Mouse (Mus musculus) left cerebral cortex, adult 11 months (tissue): Measurements from ENCODE around the gene Ephx1.
"Not testable (repeated sequence)": the region's sequence is repeated elsewhere in the genome, so short reads cannot be mapped to it uniquely, and the experiment has no call there.

Experiments
- DNase-seq: peaks from one replicate; pipeline ENCODE4 v3.0.0; 2022; ENCODE audit warnings: low spot score

The Ephx1 gene

GRCm38 (mm10) chr1:180974126-180974746 is 46.5 kb downstream of the Ephx1 start:
- no peak for DNase-seq

DNA sequence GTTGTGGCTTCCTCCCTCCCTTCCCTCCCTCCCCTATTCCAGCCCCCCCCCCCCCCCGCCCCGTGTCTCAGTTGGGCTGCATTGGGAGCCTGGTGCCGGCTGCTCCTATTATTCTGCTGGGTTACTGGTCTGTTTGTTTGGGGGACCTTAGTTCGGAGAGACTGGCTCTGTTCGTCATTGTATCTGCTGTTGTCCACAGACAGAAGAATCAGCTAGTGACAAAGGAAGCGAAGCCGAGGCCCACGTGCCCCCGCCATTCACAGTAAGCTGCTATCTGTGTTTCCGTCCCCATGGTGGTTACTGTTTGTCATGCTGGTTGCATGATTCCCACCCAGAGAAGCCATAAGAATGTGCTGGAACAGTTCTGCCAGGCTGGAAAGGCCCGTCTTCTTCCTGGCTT is 47.8 kb downstream of the Ephx1 start:
- peak; percentile 60 for DNase-seq

GRCm38 (mm10) chr1:180967261-180967660 is 53.4 kb downstream of the Ephx1 start:
- DNase-seq = no peak

DNA sequence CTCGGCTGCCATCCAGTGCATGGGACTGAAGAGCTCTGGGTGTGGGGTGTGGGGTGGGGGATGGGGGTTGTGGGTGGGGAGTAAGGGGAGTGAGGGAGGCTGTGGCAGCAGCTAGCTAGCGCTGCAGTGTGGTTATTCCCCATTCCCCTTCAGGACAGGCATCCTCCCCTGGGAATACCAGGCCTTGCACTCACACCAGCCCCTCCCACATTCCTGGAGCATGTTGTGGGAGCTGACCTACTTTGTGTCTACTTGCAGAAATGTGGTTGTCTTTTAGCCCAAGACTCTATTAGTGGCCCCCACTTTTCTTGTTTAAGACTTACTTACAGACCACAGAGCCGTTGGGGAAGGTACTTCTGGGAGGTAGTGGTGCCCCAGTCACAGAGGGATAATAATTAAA is 54.2 kb downstream of the Ephx1 start:
- no peak for DNase-seq

GRCm38 (mm10) chr1:180965786-180966185 is 54.9 kb downstream of the Ephx1 start:
- DNase-seq = no peak

DNA sequence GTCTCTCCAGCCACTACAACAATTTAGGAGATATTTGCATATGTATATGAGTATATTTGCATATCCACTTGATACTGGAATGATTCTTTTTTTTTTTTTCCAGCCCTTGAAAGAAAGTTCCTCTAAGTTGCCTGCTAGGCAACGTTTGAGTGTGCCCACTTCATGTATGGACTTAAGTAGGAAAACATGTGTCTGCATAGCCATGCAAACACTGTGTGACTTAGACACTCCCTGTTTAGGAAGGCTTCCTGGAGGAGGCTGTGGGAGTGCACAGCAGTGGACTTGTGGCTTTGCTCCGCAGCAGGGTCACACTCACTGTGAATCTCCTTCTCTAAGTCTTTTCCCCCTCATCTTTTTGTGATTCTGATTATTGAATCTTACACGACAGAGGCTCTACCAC is 61.9 kb downstream of the Ephx1 start:
- DNase-seq = no peak

- no peak for DNase-seq
Observed at GRCm38 (mm10) chr1:180957989-180958388, 62.7 kb downstream of the Ephx1 start.

- no peak for DNase-seq
Observed at GRCm38 (mm10) chr1:180956973-180957381, 63.7 kb downstream of the Ephx1 start.

- DNase-seq = no peak
Observed at GRCm38 (mm10) chr1:180956401-180956800, 64.3 kb downstream of the Ephx1 start.

DNA sequence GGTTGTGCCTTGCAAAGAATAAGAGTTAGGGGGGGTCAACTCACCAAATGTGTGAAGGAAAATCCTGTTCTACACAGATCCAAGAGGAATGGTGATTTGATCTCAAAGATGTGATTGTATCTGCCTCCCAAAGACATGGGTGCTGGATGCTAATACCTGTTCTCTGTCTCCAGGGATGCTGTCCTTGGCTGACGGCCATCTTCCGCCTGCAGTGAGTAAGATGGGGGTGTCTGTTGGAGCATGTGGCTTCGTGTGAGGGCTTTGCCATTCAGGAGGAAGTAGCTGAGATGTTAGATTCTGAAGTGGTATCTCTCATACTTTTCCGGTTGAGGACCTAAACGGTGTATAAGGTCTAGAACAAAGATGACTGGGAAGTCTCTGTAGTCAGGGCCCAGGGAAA is 67.9 kb downstream of the Ephx1 start:
- DNase-seq = no peak

GRCm38 (mm10) chr1:180952085-180952746 is 68.5 kb downstream of the Ephx1 start:
- no peak for DNase-seq

DNA sequence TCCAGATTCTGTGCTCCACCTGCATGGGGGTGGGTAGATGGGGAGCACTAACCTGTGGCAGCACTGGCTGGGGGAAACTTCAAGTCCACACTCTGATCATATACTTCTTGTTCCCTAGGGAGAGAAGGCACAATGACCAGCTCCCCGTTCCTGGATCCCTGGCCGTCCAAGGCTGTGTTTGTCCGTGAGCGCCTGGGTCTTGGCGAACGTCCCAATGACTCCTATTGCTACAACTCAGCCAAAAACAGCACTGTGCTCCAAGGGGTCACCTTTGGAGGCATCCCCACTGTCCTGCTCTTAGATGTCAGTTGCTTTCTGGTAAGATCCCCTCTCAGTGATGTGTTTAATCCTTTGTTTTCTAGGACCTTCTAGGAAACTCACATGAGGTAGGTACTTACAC is 74.3 kb downstream of the Ephx1 start:
- DNase-seq = no peak

DNA sequence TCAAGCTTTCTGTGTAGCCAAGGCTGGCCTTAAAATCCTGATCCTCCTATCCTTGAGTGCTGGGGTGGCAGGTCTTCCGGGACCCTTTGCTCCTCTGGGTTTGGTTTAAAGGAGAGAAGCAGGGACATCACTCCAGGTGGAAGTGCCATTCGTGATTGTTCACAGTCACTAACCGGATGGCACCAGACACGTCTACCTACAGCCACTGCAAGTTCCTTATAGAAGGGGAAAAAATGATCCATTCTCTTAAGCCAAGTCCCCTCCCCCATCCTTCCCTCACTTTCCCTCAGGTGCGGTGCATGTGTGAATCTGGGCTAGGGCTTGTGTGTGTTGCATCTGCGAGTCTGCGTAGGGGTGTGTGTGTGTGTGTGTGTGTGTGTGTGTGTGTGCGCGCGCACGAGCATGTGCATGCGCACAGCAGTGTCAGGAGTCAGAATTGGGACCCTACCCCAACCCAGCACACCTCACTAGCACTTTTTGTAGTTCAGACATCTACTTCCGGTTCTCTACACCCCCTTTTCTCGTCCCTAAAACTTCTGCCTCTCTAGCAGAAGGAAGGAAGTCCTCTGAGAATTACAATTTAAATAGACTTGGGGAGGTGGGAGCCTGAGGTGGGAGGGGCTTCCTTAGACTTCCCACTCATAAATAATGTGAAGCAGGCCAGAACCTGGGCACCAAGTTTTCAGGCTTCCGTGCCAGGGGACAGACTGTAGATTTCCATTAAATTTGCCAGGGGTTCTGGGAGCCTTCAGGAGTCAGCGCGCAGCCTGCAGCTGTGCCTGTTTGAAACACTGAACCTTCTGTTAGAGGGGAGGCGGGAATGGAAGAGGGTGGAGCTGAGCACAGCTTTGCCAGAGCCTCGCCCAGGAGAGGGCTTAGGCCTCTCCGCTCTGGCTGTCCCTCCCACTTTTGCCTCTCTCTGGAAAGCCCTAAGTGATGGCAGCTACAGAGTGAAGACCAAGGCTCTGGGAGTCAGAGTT is 75.4 kb downstream of the Ephx1 start:
- DNase-seq = peak; percentile 41

GRCm38 (mm10) chr1:180944553-180944952 is 76.2 kb downstream of the Ephx1 start:
- DNase-seq = no peak

DNA sequence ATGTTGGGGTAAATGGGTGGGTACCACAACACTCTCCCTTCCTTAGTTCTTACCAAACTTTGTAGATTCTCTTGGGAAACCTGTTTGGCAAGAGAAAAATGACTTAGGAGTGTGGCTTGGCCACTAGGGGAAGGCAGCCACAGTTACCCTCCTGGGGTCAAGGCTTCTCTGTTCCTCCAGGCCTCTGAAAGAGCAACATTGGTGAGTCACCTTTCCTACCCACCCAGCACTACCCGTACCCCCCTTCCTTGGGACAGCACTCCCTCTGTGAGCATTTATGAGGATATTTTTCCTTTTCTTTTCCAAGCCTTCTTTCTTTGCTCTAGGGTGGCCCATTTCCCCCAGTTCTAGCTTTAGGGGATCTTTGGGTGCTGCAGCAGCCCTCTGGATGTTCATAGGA is 76.8 kb downstream of the Ephx1 start:
- no peak for DNase-seq

GRCm38 (mm10) chr1:180943032-180943644 is 77.6 kb downstream of the Ephx1 start:
- DNase-seq = no peak

GRCm38 (mm10) chr1:180942166-180943031 is 78.3 kb downstream of the Ephx1 start, which contains the start of gene Tmem63a:
Gene Tmem63a, plus strand, starts transcription at chr1:180942344.
- no peak for DNase-seq

DNA sequence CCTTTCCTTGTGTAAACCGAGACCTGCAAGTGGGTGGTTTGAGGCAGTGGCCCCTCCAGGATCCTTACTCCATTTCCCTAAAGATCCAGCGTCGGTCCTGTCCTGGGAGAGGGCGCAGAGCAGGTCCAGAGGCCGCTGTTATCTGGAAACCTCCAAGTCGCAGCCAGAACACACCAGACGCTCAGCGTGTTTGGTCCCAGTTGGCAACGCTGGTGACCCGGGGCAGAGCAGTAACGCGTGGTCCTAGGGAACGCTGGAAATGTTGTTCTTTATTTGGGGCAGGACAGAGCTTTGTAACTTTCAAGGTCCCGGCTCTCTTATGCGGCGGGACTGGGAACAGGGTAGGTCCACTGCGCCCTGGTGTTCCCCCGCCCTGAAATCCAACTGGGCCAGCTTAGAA is 79.0 kb downstream of the Ephx1 start:
- DNase-seq = no peak

- DNase-seq = no peak
Observed at GRCm38 (mm10) chr1:180940776-180941460, 79.8 kb downstream of the Ephx1 start.

DNA sequence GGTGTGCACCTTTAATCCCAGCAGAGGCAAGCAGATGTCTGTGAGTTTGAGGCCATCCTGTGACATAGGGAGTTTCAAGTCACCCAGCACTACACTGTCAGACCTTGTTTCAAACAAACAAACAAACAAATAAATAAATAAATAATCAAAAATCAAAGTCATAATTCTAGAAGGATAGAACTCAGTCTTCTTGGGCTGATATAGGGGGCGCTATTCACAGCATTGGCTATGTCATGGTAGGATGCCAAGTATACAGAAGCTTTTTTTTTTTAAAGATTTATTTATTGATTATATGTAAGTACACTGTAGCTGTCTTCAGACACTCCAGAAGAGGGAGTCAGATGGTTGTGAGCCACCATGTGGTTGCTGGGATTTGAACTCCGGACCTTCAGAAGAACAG is 81.9 kb downstream of the Ephx1 start:
- DNase-seq = not testable (repeated sequence)

DNA sequence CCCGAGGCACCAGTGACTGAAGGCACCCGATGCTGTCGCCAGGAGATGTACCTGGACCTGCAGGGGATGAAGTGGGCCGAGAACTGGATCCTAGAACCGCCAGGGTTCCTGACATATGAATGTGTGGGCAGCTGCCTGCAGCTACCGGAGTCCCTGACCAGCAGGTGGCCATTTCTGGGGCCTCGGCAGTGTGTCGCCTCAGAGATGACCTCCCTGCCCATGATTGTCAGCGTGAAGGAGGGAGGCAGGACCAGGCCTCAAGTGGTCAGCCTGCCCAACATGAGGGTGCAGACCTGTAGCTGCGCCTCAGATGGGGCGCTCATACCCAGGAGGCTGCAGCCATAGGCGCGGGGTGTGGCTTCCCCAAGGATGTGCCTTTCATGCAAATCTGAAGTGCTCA is 83.1 kb downstream of the Ephx1 start:
- DNase-seq = not testable (repeated sequence)
